Mouse (Mus musculus) inflammation-experienced regulatory T-cells, adult 6 months (primary cell): Measurements from ENCODE around the gene Gpr153. TPM values are rescaled to one million over a fixed set of nuclear protein-coding genes. Genes with fewer than 3 reads are reported as not detected.
"Not testable (repeated sequence)": the region's sequence is repeated elsewhere in the genome, so short reads cannot be mapped to it uniquely, and the experiment has no call there.

Experiments used
- ATAC-seq: one replicate; pipeline ENCODE4 v1.8.0; 2017
- polyA plus RNA-seq, 3 experiments: library from polyadenylated mRNA; unstranded; fragments of 100-300 nt; shearing (Covaris generic); gene quantifications; one replicate each; pipeline ENCODE4 v1.2.1; 2017

Gpr153 gene
- polyA plus RNA-seq = under 1 TPM in 1 of 3 experiments, not detected in 2; 0.15 TPM

DNA sequence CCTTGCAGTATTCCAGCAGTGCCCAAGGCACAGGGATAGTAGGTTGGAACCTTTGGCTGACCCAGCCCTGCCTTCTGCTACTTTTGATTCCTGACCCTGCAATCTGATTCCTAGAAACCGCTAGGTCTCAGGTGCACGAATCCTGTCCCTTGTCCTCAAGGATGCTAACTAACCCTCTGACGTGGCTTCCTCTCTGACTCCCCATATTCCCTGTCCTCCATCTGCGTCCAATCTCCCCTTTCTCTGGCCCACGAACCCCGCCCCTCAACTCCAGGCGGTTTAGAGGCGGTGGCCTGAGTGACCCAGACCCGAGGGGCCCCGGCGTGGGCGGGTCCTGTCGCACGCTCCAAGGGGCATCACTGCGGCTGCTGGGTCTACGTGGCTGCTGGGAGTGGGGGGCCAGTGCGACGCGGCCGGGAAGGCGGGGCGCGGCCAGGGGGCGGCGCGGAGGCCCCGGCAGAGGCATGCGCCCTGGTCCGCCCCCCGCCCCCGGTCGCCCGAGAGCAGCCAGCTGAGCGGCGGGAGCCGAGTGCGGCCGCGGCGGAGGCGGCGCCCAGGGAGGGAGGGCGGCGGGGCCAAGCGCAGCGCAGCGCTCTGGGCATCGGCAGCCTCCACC is at the start of gene Gpr153:
Gpr153 (plus strand) TSS at position 612 of the 616 bp plus-strand sequence.
- ATAC-seq = no peak

DNA sequence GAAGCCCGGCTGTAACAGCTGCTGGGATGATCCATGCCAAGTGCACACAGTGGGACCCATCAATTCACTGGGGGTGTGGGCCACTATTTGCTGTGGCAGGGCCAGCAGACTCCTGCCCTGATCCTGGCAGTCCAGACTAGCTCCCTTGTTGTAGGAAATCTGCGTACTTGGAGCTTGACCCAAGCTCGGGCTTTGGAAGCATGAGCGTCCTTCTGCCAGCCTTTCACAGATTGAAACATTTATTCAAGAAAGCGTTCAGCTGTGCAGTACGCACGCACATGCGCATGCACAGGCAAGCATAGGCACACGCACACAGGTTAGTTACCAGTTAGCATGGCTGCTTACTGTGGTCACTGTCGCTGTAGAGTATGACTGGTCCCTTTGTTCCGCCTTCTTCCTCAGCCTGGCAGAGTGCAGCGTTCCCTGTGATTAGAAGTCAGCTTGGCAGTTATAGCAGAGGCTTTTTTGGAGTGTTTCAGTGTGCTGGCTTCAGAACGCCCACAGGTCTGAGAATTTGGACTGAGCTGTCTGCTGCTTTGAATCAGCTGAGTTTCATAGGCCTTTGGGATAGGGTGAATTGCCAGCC is 47.0 kb upstream of the Gpr153 start:
- no peak for ATAC-seq

DNA sequence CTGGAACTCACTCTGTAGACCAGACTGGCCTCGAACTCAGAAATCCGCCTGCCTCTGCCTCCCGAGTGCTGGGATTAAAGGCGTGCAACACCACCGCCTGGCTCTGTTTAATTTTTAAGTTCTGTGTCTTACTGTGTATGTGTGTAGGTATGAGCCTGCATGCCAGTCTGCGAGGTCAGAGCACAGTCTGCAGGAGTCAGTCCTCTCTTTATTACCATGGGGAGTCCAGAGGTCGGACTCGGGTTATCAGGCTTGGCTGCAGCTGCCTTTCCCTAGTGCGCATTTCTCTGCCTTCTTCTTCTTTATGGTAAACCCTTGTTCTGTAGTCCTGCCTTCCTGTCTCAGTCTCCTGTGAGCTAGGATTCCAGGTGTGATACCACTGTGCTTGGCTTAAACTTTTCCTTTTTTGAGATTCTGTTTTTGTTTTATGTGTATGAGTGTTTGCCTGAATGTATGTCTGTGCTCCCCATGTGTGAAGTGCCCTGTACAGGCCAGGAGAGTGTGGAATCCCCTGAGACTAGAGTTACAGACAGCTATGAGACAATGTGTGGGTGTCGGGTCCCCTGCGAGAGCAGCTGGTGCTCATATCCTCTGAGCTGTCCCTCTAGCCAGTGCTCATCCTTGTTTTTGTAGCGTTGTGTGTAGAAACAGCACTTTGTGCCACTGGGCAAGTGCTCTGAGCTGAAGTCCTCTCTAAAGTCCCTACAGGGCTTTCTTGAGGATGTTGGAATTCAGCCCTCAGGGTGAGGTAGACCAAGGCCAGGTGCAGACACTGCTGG is 46.1 kb upstream of the Gpr153 start:
- no peak for ATAC-seq

- not testable (repeated sequence) for ATAC-seq
These were observed 43.7 kb upstream of the Gpr153 start for GRCm38 (mm10) chr4:152230331-152230730.

- no peak for ATAC-seq
These were observed 42.7 kb upstream of the Gpr153 start for GRCm38 (mm10) chr4:152231326-152231725.

DNA sequence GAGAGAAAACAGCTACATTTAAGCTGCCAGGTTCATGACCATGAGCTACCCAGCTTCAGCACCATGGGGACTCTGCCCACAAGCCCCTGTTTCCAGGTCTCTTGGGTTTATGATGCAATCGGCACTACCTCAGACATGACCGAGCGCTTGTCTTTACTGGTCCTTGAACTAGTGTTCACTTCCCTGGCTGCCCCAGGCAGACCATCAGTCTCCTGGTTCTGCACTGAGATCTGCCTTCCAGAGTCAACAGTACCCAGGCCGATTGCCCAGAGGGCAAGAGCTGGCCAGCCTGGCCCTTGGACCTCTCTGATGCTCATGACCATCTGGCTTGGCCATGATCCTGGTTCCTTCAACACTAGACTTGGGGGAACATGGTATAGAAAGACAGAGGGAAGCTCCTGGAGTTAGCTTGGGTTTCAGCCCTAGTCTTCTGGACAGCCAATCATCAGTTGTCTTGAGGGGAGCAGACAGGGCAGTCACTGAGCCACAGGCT is 41.6 kb upstream of the Gpr153 start:
- ATAC-seq = no peak

GRCm38 (mm10) chr4:152239974-152240373 is 34.1 kb upstream of the Gpr153 start:
- ATAC-seq = no peak

DNA sequence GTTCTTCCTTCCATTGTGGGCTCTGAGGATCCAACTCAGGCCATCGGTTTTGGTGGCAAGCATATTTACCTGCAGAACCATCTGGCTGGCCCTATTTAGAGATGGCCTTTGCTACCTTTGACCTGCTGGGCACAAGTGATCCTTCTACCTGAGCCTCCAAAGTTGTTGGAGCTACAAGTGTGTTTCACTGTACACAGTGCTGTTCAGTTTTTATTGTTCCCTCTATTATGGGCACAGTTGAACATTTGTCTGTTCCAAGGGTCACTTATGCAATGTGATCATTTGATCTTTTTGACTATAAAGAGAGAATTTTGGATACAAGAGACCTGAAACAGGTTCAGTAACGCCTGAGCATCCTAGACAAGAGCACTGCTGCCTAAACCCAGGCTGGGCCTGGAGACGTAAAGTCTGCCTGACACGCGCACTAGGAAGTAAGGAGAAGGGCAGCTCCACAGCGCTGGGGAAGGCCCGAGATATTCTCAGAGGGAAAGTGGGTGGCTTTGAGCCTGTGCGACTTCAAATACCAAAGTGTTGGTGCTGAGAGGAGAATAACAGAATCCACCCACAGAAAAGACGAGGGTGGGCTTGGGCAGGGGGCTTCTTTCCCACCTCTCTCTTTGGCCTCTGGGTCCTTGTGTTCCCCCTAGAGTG is 30.7 kb upstream of the Gpr153 start:
- ATAC-seq = no peak

DNA sequence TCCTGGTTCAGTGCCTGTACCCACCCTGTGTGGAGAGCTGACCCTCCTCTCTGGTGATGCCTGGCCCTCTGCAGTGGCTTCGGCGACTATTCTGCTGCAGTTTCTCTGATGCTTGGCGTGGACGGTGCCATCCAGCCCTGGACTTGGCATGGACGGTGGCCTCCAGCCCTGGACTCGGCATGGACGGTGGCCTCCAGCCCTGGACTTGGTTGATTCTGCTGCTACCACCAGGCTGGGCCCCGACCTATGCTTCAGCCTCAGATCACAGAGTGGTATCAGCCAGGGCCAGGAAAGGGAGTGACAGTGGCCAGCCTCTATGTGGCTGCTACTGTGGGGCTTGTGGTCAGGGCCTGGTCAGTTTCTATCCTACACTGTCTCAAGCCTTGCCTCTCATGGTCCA is 30.1 kb upstream of the Gpr153 start:
- ATAC-seq = no peak

GRCm38 (mm10) chr4:152244545-152245522 is 29.2 kb upstream of the Gpr153 start:
- no peak for ATAC-seq

DNA sequence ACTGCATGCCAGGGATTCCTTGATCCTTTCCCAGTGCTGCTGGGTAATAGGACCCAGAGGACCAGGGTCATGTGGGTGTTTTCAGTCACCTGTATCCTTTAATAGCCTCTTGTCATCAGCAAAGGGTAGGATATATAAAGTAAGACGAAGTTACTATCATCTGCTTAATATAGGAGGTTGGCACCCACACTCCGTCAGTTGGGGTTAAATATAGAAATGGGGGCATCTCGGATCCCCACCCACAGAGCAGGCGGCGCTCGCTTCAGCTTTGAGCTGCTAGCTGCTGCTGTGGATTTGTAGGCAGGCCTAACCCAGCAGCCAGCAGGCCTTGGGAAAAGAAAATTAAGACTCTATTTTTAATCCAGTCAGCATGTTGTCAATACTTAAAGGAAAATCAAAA is 28.0 kb upstream of the Gpr153 start:
- no peak for ATAC-seq

- no peak for ATAC-seq
These were observed 26.8 kb upstream of the Gpr153 start for GRCm38 (mm10) chr4:152247195-152247594.

- no peak for ATAC-seq
These were observed 23.4 kb upstream of the Gpr153 start for GRCm38 (mm10) chr4:152250615-152251014.

DNA sequence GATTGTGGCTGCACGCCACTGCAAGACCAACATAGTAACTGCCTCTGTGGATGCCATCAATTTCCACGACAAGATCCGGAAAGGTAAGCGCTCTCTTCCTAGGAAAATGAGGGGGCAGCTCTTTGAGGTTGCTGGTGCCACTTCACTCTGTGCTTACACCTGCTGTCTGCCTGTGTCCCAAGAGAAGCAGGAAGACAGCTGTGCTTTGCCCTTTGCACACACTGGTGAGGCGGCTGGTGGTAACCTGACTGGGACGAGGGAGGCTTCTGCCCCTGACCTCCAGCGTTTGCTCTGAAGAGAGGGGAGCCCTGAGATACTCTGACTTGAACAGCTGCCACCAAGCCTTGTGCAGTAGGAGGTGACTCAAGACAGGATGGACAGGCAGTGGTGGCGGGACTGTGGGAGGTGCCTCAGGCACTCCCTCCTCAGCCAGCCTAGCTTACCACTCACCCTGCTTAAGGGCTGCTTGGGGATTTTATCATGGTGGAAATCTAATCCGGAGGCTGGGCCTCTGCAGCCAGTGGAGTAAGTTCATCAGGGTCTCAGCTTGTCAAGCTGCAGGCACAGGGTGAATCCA is 20.8 kb upstream of the Gpr153 start:
- no peak for ATAC-seq

- no peak for ATAC-seq
These were observed 17.0 kb upstream of the Gpr153 start for GRCm38 (mm10) chr4:152257070-152257469.

DNA sequence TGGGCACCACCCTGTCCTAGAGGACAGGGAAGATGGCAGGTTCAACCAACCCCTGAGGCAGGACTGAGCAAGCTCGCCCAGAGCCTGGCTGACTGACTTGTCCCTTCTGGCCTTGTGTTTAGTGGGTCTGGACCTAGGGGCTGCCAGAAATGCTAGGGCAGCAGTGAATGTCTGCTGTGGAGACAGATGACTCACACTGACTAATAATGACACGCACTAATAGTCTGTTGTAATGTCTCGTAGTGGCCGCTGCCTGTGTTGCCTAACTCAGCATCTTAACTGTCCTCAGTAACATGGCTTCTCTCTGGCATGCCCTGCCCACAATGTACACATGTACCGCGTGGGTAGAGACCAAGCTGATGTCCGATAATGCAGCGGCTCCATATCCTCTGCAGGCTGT is 13.6 kb upstream of the Gpr153 start:
- ATAC-seq = no peak

- ATAC-seq = no peak
These were observed 11.8 kb upstream of the Gpr153 start for GRCm38 (mm10) chr4:152262187-152262586.

GRCm38 (mm10) chr4:152263089-152263488 is 10.9 kb upstream of the Gpr153 start:
- ATAC-seq = no peak

GRCm38 (mm10) chr4:152263512-152264176 is 10.4 kb upstream of the Gpr153 start:
- no peak for ATAC-seq

DNA sequence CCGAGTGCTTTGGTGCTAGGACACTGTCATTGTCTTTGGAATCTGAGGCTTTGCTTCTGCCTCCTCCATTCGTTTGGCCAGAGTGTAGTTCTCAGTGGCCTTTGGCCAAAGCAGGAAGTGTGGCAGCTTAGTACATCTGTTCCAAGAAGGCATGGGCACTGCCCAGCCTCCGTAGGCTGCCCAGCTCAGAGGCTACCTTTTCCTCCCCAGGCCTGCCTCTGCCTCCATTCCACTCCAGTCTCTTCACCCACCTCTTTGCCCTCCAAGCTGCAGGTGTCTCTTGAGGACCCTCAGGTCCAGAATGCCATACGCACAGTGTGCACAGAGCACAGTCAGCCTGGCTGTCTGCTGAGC is 9.9 kb upstream of the Gpr153 start:
- no peak for ATAC-seq
